Mouse (Mus musculus) bone marrow, adult 2 months (tissue): ENCODE measurements around the gene Itpa.

Experiments
- CTCF ChIP-seq: fragments of 200-500 bp; IDR thresholded peaks from 2 replicates; pipeline ENCODE4 v1.5.1; 2011; ENCODE audit warnings: low read length, control low read depth; ENCODE audit not compliant: control insufficient read depth, insufficient read depth
- POLR2A ChIP-seq: fragments of 200-500 bp; IDR thresholded peaks from 2 replicates; pipeline ENCODE4 v1.6.1; 2011; ENCODE audit warnings: low read depth, mild to moderate bottlenecking, control low read depth, low read length, borderline replicate concordance; ENCODE audit not compliant: control insufficient read depth

DNA sequence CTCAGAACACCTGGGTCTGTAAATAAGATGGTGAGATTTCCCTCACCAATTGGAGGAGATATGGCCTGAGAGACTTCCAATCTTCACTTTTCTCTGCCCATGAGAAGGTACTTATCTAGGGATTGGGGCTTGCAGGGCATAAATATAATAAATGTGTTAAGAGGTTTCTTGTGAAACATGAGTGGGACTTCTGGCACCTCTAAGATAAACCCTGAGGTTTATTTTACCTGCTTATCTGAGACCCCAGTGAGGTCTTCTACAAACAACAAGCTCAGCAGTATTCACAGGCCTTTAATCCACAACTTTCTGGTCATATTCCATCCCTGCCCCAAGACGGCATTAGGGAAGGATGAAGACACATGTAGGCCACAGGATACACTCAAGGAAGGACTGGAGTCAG, 13.7 kb upstream of the Itpa start:
- TF ChIP-seq CTCF (no peak), POLR2A (no peak)
